Mouse (Mus musculus): Measurements from ENCODE around the gene Tiam2. TPM values are rescaled to one million over a fixed set of nuclear protein-coding genes. Genes with fewer than 3 reads are reported as not detected.

Tiam2 gene
- 1.4 TPM for polyA plus RNA-seq (2017; shearing (Covaris generic))

GRCm38 (mm10) chr17:3326148-3326902 is at the start of gene Tiam2:
Gene Tiam2, plus strand, starts transcription at chr17:3326573.

GRCm38 (mm10) chr17:3532254-3532653 is 205.9 kb downstream of the Tiam2 start, which contains the start of gene Cldn20:
Gene Cldn20, plus strand, starts transcription at chr17:3532554.

GRCm38 (mm10) chr17:3557331-3558311 is 231.2 kb downstream of the Tiam2 start, which contains the start of gene Tfb1m:
Gene Tfb1m, minus strand, starts transcription at chr17:3557781.

Other genes starting within 250 kb of the Tiam2 start
- gene Scaf8, start 211.6 kb upstream of the Tiam2 start, polyA plus RNA-seq (2017; shearing (Covaris generic)) = 25.5 TPM
- not detected for gene Cldn20, start 206.0 kb downstream of the Tiam2 start, polyA plus RNA-seq (2017; shearing (Covaris generic))
- 12.3 TPM for gene Tfb1m, start 231.2 kb downstream of the Tiam2 start, polyA plus RNA-seq (2017; shearing (Covaris generic))

All from inflammation-experienced regulatory T-cells, adult 16 weeks (primary cell).